Mouse (Mus musculus): ENCODE data around the gene Usp35. TPM values are rescaled to one million over a fixed set of nuclear protein-coding genes. Genes with fewer than 3 reads are reported as not detected.

Usp35 gene
- polyA plus RNA-seq, 1 experiment from 2014 or later, result 4.4 TPM

- no peak overlapping the region for H3K9ac ChIP-seq (replicated peaks)
- no peaks in the 10 kb centered on the region for H3K4me1 ChIP-seq
- H3K4me2 ChIP-seq (replicated peaks), result no peak overlapping the region
- H3K4me3 ChIP-seq, result no peak overlapping the region
- WGBS, result 68% methylated on average over 5 of the region's 5 CpGs
- no peak for ATAC-seq (replicated peaks)
- H3K27ac ChIP-seq (replicated peaks), result no peak overlapping the region
- no peaks in the 10 kb centered on the region for H3K36me3 ChIP-seq
- no peaks in the 10 kb centered on the region for H3K9me3 ChIP-seq
- no peaks in the 10 kb centered on the region for H3K27me3 ChIP-seq
Observed at GRCm38 (mm10) chr7:97356253-97356652, 24.4 kb upstream of the Usp35 start.

GRCm38 (mm10) chr7:97355068-97355841 is 23.4 kb upstream of the Usp35 start:
- H3K4me2 ChIP-seq (replicated peaks), result no peak overlapping the region
- H3K36me3 ChIP-seq, result no peaks in the 10 kb centered on the region
- H3K9me3 ChIP-seq, result no peaks in the 10 kb centered on the region
- no peaks in the 10 kb centered on the region for H3K4me1 ChIP-seq
- no peak overlapping the region for H3K4me3 ChIP-seq
- H3K27me3 ChIP-seq, result no peaks in the 10 kb centered on the region
- H3K9ac ChIP-seq (replicated peaks), result no peak overlapping the region
- no peak overlapping the region for H3K27ac ChIP-seq (replicated peaks)
- WGBS, result 44% methylated on average over 13 of the region's 13 CpGs
- no peak for ATAC-seq (replicated peaks)

GRCm38 (mm10) chr7:97353356-97353755 is 21.5 kb upstream of the Usp35 start:
- no peaks in the 10 kb centered on the region for H3K9me3 ChIP-seq
- H3K27ac ChIP-seq (replicated peaks), result no peak overlapping the region
- 89% methylated on average over 6 of the region's 6 CpGs for WGBS
- ATAC-seq (replicated peaks), result no peak
- H3K9ac ChIP-seq (replicated peaks), result no peak overlapping the region
- H3K4me2 ChIP-seq (replicated peaks), result no peak overlapping the region
- H3K4me3 ChIP-seq, result no peak overlapping the region
- no peaks in the 10 kb centered on the region for H3K27me3 ChIP-seq
- no peaks in the 10 kb centered on the region for H3K36me3 ChIP-seq
- no peaks in the 10 kb centered on the region for H3K4me1 ChIP-seq

GRCm38 (mm10) chr7:97351792-97352513 is 20.1 kb upstream of the Usp35 start:
- Histone ChIP-seq H3K4me1 (no peaks in the 10 kb centered on the region), H3K27me3 (no peaks in the 10 kb centered on the region), H3K4me2 (replicated peaks) (no peak overlapping the region), H3K36me3 (no peaks in the 10 kb centered on the region), H3K9ac (replicated peaks) (no peak overlapping the region), H3K4me3 (no peak overlapping the region), H3K9me3 (no peaks in the 10 kb centered on the region), H3K27ac (replicated peaks) (no peak overlapping the region)
- 82% methylated on average over 11 of the region's 11 CpGs for WGBS
- ATAC-seq (replicated peaks), result no peak

GRCm38 (mm10) chr7:97350891-97351290 is 19.1 kb upstream of the Usp35 start:
- peaks cover 9% of the 10 kb centered on the region for H3K4me1 ChIP-seq
- no peak for ATAC-seq (replicated peaks)
- H3K4me3 ChIP-seq, result no peak overlapping the region
- H3K9me3 ChIP-seq, result no peaks in the 10 kb centered on the region
- 91% methylated on average over 5 of the region's 5 CpGs for WGBS
- no peak overlapping the region for H3K27ac ChIP-seq (replicated peaks)
- no peak overlapping the region for H3K4me2 ChIP-seq (replicated peaks)
- H3K27me3 ChIP-seq, result no peaks in the 10 kb centered on the region
- H3K36me3 ChIP-seq, result no peaks in the 10 kb centered on the region
- no peak overlapping the region for H3K9ac ChIP-seq (replicated peaks)

GRCm38 (mm10) chr7:97349438-97349837 is 17.6 kb upstream of the Usp35 start:
- no peak overlapping the region for H3K9ac ChIP-seq (replicated peaks)
- H3K36me3 ChIP-seq, result no peaks in the 10 kb centered on the region
- H3K4me1 ChIP-seq, result peaks cover 23% of the 10 kb centered on the region
- no peak overlapping the region for H3K27ac ChIP-seq (replicated peaks)
- 81% methylated on average over 6 of the region's 6 CpGs for WGBS
- no peak overlapping the region for H3K4me2 ChIP-seq (replicated peaks)
- H3K4me3 ChIP-seq, result no peak overlapping the region
- no peak for ATAC-seq (replicated peaks)
- no peaks in the 10 kb centered on the region for H3K27me3 ChIP-seq
- H3K9me3 ChIP-seq, result no peaks in the 10 kb centered on the region

- ATAC-seq (replicated peaks), result no peak
- no peaks in the 10 kb centered on the region for H3K27me3 ChIP-seq
- H3K9ac ChIP-seq (replicated peaks), result no peak overlapping the region
- H3K36me3 ChIP-seq, result no peaks in the 10 kb centered on the region
- no peak overlapping the region for H3K4me3 ChIP-seq
- no peak overlapping the region for H3K4me2 ChIP-seq (replicated peaks)
- no peaks in the 10 kb centered on the region for H3K9me3 ChIP-seq
- H3K27ac ChIP-seq (replicated peaks), result no peak overlapping the region
- 81% methylated on average over 5 of the region's 5 CpGs for WGBS
- H3K4me1 ChIP-seq, result peaks cover 27% of the 10 kb centered on the region
Observed at GRCm38 (mm10) chr7:97348836-97349235, 17.0 kb upstream of the Usp35 start.

- H3K4me1 ChIP-seq, result peaks cover 27% of the 10 kb centered on the region
- H3K4me2 ChIP-seq (replicated peaks), result no peak overlapping the region
- H3K9ac ChIP-seq (replicated peaks), result no peak overlapping the region
- H3K4me3 ChIP-seq, result no peak overlapping the region
- no peaks in the 10 kb centered on the region for H3K36me3 ChIP-seq
- H3K27me3 ChIP-seq, result no peaks in the 10 kb centered on the region
- WGBS, result 83% methylated on average over 3 of the region's 3 CpGs
- H3K27ac ChIP-seq (replicated peaks), result no peak overlapping the region
- ATAC-seq (replicated peaks), result no peak
- no peaks in the 10 kb centered on the region for H3K9me3 ChIP-seq
Observed at GRCm38 (mm10) chr7:97348318-97348717, 16.5 kb upstream of the Usp35 start.

- peaks cover 27% of the 10 kb centered on the region for H3K4me1 ChIP-seq
- H3K4me2 ChIP-seq (replicated peaks), result no peak overlapping the region
- ATAC-seq (replicated peaks), result no peak
- no peaks in the 10 kb centered on the region for H3K27me3 ChIP-seq
- H3K9ac ChIP-seq (replicated peaks), result no peak overlapping the region
- H3K27ac ChIP-seq (replicated peaks), result no peak overlapping the region
- no peaks in the 10 kb centered on the region for H3K9me3 ChIP-seq
- H3K4me3 ChIP-seq, result no peak overlapping the region
- no peaks in the 10 kb centered on the region for H3K36me3 ChIP-seq
- WGBS, result 96% methylated on average over 15 of the region's 15 CpGs
Observed at GRCm38 (mm10) chr7:97347464-97347863, 15.6 kb upstream of the Usp35 start.

- Histone ChIP-seq H3K27me3 (no peaks in the 10 kb centered on the region), H3K9me3 (no peaks in the 10 kb centered on the region), H3K9ac (replicated peaks) (no peak overlapping the region), H3K27ac (replicated peaks) (peak overlapping the region; percentile 89), H3K36me3 (no peaks in the 10 kb centered on the region), H3K4me3 (no peak overlapping the region), H3K4me1 (peaks cover 27% of the 10 kb centered on the region), H3K4me2 (replicated peaks) (no peak overlapping the region)
- ATAC-seq (replicated peaks), result no peak
- 70% methylated on average over 4 of the region's 4 CpGs for WGBS
Observed at GRCm38 (mm10) chr7:97346822-97347166, 15.0 kb upstream of the Usp35 start.

- H3K36me3 ChIP-seq, result no peaks in the 10 kb centered on the region
- peak; percentile 11; the same call in 1 of the 2 replicates for ATAC-seq (replicated peaks)
- H3K27ac ChIP-seq (replicated peaks), result peak overlapping the region; percentile 89
- H3K9ac ChIP-seq (replicated peaks), result no peak overlapping the region
- H3K9me3 ChIP-seq, result no peaks in the 10 kb centered on the region
- H3K4me2 ChIP-seq (replicated peaks), result no peak overlapping the region
- H3K4me3 ChIP-seq, result no peak overlapping the region
- no peaks in the 10 kb centered on the region for H3K27me3 ChIP-seq
- WGBS, result 63% methylated on average over 9 of the region's 9 CpGs
- peaks cover 27% of the 10 kb centered on the region for H3K4me1 ChIP-seq
Observed at GRCm38 (mm10) chr7:97346111-97346821, 14.4 kb upstream of the Usp35 start.

GRCm38 (mm10) chr7:97345229-97345871 is 13.5 kb upstream of the Usp35 start:
- peak; percentile 90 for ATAC-seq (replicated peaks)
- H3K27ac ChIP-seq (replicated peaks), result peak overlapping the region; percentile 89
- no peak overlapping the region for H3K9ac ChIP-seq (replicated peaks)
- no peak overlapping the region for H3K4me3 ChIP-seq
- H3K4me1 ChIP-seq, result peaks cover 27% of the 10 kb centered on the region
- 32% methylated on average over 10 of the region's 10 CpGs for WGBS
- no peaks in the 10 kb centered on the region for H3K36me3 ChIP-seq
- H3K9me3 ChIP-seq, result no peaks in the 10 kb centered on the region
- no peaks in the 10 kb centered on the region for H3K27me3 ChIP-seq
- no peak overlapping the region for H3K4me2 ChIP-seq (replicated peaks)

Measured in forebrain, embryonic 15.5 days (tissue).